Mouse (Mus musculus) natural killer cell, adult 2 months (primary cell): ENCODE data around the gene Rad23b.
"Not testable (repeated sequence)": the region's sequence is repeated elsewhere in the genome, so short reads cannot be mapped to it uniquely, and the experiment has no call there.

Source experiments
- DNase-seq, 2 experiments: peaks; one replicate each; pipeline ENCODE4 v3.0.0; 2022; ENCODE audit warnings: low spot score in 2 of 2

Rad23b gene

GRCm38 (mm10) chr4:55354038-55354437 lies 4.2 kb downstream of the Rad23b start:
- no peak for DNase-seq

GRCm38 (mm10) chr4:55355845-55356244 lies 6.0 kb downstream of the Rad23b start:
- DNase-seq = no peak

GRCm38 (mm10) chr4:55356726-55357125 lies 6.9 kb downstream of the Rad23b start:
- no peak for DNase-seq

- no peak for DNase-seq
These were observed 14.0 kb downstream of the Rad23b start for GRCm38 (mm10) chr4:55363866-55364265.

GRCm38 (mm10) chr4:55364374-55364773 lies 14.5 kb downstream of the Rad23b start:
- DNase-seq = peak; percentile 24 to 56

GRCm38 (mm10) chr4:55366014-55366413 lies 16.2 kb downstream of the Rad23b start:
- DNase-seq = no peak

GRCm38 (mm10) chr4:55370127-55370526 lies 20.3 kb downstream of the Rad23b start:
- DNase-seq = no peak

- DNase-seq = no peak
These were observed 21.5 kb downstream of the Rad23b start for GRCm38 (mm10) chr4:55371355-55371754.

GRCm38 (mm10) chr4:55382350-55382749 lies 32.5 kb downstream of the Rad23b start:
- DNase-seq = no peak

GRCm38 (mm10) chr4:55386768-55387167 lies 36.9 kb downstream of the Rad23b start:
- DNase-seq = no peak

GRCm38 (mm10) chr4:55391480-55391879 lies 41.6 kb downstream of the Rad23b start:
- no peak for DNase-seq

GRCm38 (mm10) chr4:55392445-55392844 lies 42.6 kb downstream of the Rad23b start:
- no peak for DNase-seq

GRCm38 (mm10) chr4:55397911-55398762 lies 48.3 kb downstream of the Rad23b start:
- peak; percentile 6 to 39 for DNase-seq

GRCm38 (mm10) chr4:55398901-55399300 lies 49.1 kb downstream of the Rad23b start:
- DNase-seq = no peak

- no peak for DNase-seq
These were observed 55.5 kb downstream of the Rad23b start for GRCm38 (mm10) chr4:55405329-55405728.

GRCm38 (mm10) chr4:55406558-55406957 lies 56.7 kb downstream of the Rad23b start:
- no peak for DNase-seq

GRCm38 (mm10) chr4:55408081-55408480 lies 58.2 kb downstream of the Rad23b start:
- DNase-seq = no peak

GRCm38 (mm10) chr4:55409025-55409424 lies 59.2 kb downstream of the Rad23b start:
- no peak for DNase-seq

GRCm38 (mm10) chr4:55409578-55410224 lies 59.9 kb downstream of the Rad23b start:
- DNase-seq = not testable (repeated sequence)

GRCm38 (mm10) chr4:55415864-55416263 lies 66.0 kb downstream of the Rad23b start:
- no peak for DNase-seq

- no peak for DNase-seq
These were observed 76.4 kb downstream of the Rad23b start for GRCm38 (mm10) chr4:55426250-55426649.
